Mouse (Mus musculus) liver, adult 2 months (tissue): Measurements from ENCODE around the gene Ganab.

ENCODE experiments used
- CTCF ChIP-seq: fragments of 200-500 bp; IDR thresholded peaks from 2 replicates; pipeline ENCODE4 v1.5.1; 2011; ENCODE audit warnings: low read depth, low read length, control low read depth
- POLR2A ChIP-seq: fragments of 200-500 bp; IDR thresholded peaks from 2 replicates; pipeline ENCODE4 v1.6.1; 2011; ENCODE audit warnings: low read length, control low read depth; ENCODE audit not compliant: insufficient read depth; ENCODE audit errors: extremely low read depth

GRCm38 (mm10) chr19:8940526-8941133 lies 42.8 kb downstream of the Ganab start:
- TF ChIP-seq CTCF (no peak), POLR2A (no peak)
